Mouse (Mus musculus): ENCODE results near the gene Tapbp. TPM values are rescaled to one million over a fixed set of nuclear protein-coding genes. Genes with fewer than 3 reads are reported as not detected.
A peak's percentile ranks its signal among the peaks of the same experiment; 100 is the strongest.

The Tapbp gene
- polyA plus RNA-seq, 1 experiment from 2014 or later: 155 TPM

DNA sequence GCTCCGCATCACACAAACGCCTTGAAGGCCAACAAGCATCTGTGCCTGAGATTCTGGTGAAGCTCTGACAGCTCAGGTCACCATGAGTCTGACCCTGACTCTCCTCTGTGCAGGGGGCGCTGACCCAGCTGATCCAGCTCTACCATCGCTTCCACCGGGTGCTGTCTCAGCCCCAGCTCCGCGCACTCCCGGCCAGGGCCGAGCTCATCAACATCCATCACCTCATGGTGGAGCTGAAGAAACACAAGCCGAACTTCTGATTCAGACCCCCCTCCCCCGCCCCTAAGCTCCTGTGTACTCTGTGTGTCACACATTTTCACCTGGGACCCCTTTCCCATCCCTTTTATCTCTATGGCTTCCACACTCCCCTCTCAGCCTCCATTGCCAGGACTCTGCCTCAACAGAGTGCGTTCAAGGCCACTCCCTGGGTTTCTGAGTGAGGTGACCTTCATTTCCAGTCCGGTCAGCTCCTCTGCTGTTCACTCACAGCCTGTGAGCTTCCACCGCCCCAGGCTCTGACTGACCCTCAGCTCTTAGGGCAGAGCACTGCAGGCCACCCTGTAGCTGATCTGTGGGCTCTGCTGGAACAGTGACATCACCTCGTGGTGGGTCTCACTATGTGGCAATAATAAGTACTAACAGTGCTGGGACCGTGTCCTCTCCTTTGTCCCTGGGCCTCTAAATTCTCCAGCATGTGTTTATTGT, 50.3 kb downstream of the Tapbp start:
- TF ChIP-seq CTCF (IDR thresholded peaks at IDR 0.05): no peak
- CTCF ChIA-PET: interaction anchor here (0.9 to 1.1 kb wide), 3 partner anchors 8 to 26 kb away, joined by 3 to 4 read pairs (median 4); no protein-coding TSS in a partner anchor
- in situ Hi-C loops (cut with MboI; ENCODE audit: low pct_unique_long_range_greater_than_20kb): loop anchor here (5.0 to 10.0 kb wide), 2 partner anchors 36 to 1339 kb away; partner anchors contain the start of gene H2-K1
- POLR2A ChIA-PET: no interaction called here
- no peaks in the 10 kb centered on the region for H3K27me3 ChIP-seq
- DNase-seq (ENCODE audit: low read depth, low spot score): no peak
- ATAC-seq: no peak

DNA sequence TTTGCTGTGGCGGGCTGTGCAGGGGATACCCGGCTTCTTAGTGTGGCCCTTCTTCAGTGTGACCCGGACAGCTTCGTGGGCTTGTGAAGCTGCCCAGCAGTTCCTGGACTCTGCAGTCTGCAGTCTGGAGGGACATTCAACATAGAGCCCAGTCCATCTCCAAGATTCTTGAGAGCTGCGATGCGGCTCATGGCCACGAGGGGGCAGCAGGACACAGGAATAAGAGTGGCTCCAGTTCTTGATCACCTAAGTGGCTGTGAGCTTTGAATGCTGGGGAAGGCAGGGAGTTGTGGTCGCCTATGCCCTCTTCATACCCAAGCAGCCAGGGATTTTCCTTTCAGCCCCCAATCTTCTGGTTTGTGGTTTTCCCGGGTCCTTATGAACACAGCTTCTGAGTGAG, 52.8 kb downstream of the Tapbp start:
- POLR2A ChIA-PET: no interaction called here
- no peaks in the 10 kb centered on the region for H3K27me3 ChIP-seq
- DNase-seq (ENCODE audit: low read depth, low spot score) (no peak), ATAC-seq (peak; percentile 72)
- in situ Hi-C loops (cut with MboI; ENCODE audit: low pct_unique_long_range_greater_than_20kb): loop anchor here (5.0 to 10.0 kb wide), 2 partner anchors 34 to 1336 kb away; partner anchors contain the start of gene H2-K1
- CTCF ChIA-PET: interaction anchor here (0.6 to 3.2 kb wide), 5 partner anchors 10 to 35 kb away, joined by 3 to 37 read pairs (median 4); no protein-coding TSS in a partner anchor
- TF ChIP-seq CTCF (IDR thresholded peaks at IDR 0.05): no peak

DNA sequence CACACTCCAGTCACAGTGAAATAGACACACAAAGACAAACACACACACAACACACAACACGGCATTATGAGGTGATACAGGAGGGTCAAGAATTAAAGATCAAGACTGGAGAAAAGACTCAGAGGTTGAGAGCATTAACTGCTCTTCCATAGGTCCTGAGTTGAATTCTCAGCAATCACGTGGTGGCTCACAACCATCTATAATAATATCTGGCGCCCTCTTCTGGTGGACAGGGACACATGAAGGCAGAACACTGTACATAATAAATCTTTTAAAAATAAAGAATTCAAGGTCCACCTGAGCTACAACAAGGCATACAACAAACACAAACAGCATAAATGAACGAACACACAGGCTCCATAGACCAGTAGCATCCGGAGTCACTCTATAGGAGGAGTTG, 53.2 kb downstream of the Tapbp start:
- TF ChIP-seq CTCF (IDR thresholded peaks at IDR 0.05): peak; percentile 55
- ChIA-PET CTCF (interaction anchor here (1.2 to 3.2 kb wide), 4 partner anchors 12 to 35 kb away, joined by 3 to 37 read pairs (median 6); no protein-coding TSS in a partner anchor), POLR2A (no interaction called here)
- no peaks in the 10 kb centered on the region for H3K27me3 ChIP-seq
- DNase-seq (ENCODE audit: low read depth, low spot score) (no peak), ATAC-seq (peak; percentile 36)
- in situ Hi-C loops (cut with MboI; ENCODE audit: low pct_unique_long_range_greater_than_20kb): loop anchor here (5.0 to 10.0 kb wide), 2 partner anchors 33 to 1336 kb away; partner anchors contain the start of gene H2-K1

DNA sequence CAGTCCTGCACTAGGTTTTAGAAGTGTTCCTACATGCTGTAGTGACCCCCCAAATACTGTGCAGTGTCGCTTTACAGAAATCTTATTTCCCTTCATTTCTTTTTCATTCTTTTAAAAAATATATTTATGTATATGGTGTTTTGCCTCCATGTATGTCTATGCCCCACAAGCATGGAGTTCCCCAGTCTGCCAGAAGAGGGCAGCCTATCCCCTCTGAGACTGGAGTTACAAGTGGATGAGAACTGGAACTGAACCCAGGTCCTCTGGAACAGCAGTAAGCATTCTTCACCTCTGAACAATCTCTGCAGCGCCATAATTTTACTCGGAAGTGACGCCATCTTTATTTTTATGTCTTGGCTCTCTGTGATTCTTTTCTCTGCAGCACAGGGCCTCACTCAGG, 53.7 kb downstream of the Tapbp start:
- POLR2A ChIA-PET: no interaction called here
- ATAC-seq: no peak

DNA sequence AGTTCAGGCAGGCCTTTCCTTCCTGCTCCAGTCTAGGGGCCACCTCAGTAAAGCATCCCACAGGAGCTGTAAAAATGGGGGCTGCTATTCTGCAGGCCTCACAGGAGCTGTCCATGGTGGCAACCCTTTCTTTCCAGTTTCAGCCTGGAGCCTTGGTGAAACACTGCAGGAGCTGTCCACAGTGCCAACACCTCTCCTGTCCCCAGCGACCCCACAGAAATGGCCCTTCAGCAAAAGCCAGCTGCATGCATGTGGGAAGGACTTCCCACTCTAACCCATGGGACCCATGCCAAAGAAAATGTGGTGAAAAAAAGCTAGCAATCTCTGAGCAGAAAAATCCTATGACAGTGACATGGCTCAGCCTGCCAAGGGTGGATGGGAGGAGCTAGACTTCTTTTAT, 57.0 kb downstream of the Tapbp start:
- CTCF ChIA-PET: interaction anchor here (0.9 to 2.6 kb wide), 5 partner anchors 8 to 82 kb away, joined by 3 to 15 read pairs (median 3); no protein-coding TSS in a partner anchor
- no peak for TF ChIP-seq CTCF (IDR thresholded peaks at IDR 0.05)
- in situ Hi-C loops (cut with MboI; ENCODE audit: low pct_unique_long_range_greater_than_20kb): loop anchor here (5.0 kb wide), 1 partner anchor 1300 kb away; no protein-coding TSS in a partner anchor
- no peak for DNase-seq (ENCODE audit: low read depth, low spot score)
- peaks cover 2% of the 10 kb centered on the region for H3K27me3 ChIP-seq
- ATAC-seq: no peak
- POLR2A ChIA-PET: interaction anchor here (1.1 to 1.2 kb wide), 2 partner anchors 16 to 31 kb away, joined by 3 read pairs; partner anchors contain the start of gene Rps18

More for the DNA sequence above, 53.7 kb downstream of the Tapbp start:
- H3K27me3 ChIP-seq: no peaks in the 10 kb centered on the region
- no peak for TF ChIP-seq CTCF (IDR thresholded peaks at IDR 0.05)
- no peak for DNase-seq (ENCODE audit: low read depth, low spot score)
- in situ Hi-C loops (cut with MboI; ENCODE audit: low pct_unique_long_range_greater_than_20kb): loop anchor here (5.0 to 10.0 kb wide), 2 partner anchors 33 to 1335 kb away; partner anchors contain the start of gene H2-K1
- CTCF ChIA-PET: interaction anchor here (1.2 to 3.2 kb wide), 4 partner anchors 13 to 34 kb away, joined by 3 to 37 read pairs (median 6); no protein-coding TSS in a partner anchor

DNA sequence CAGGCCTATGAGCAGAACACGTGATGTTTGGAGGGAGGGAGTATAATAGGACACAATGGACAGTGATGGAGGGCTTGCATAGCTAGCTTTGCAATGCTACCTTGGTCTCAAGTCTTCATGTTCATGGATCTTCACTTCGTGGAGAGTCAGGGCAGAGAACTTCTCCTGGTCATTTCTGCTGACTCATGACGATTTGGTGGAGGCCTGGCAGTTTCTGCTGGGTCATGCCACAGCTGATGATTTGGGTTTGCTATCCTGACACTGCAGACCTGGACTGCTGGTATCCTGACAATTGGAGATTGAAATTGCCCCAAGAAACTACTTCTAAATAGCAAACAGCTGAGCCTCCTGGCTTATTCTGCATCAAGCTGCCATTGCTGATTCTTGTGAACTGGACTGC, 57.9 kb downstream of the Tapbp start:
- TF ChIP-seq CTCF (IDR thresholded peaks at IDR 0.05): no peak
- no peak for ATAC-seq
- DNase-seq (ENCODE audit: low read depth, low spot score): no peak
- POLR2A ChIA-PET: interaction anchor here (1.1 kb wide), 1 partner anchor 30 kb away, joined by 3 read pairs; no protein-coding TSS in a partner anchor
- in situ Hi-C loops (cut with MboI; ENCODE audit: low pct_unique_long_range_greater_than_20kb): loop anchor here (5.0 kb wide), 1 partner anchor 1299 kb away; no protein-coding TSS in a partner anchor
- peaks cover 9% of the 10 kb centered on the region for H3K27me3 ChIP-seq
- CTCF ChIA-PET: interaction anchor here (1.1 to 2.6 kb wide), 3 partner anchors 9 to 35 kb away, joined by 3 to 15 read pairs (median 7); no protein-coding TSS in a partner anchor

DNA sequence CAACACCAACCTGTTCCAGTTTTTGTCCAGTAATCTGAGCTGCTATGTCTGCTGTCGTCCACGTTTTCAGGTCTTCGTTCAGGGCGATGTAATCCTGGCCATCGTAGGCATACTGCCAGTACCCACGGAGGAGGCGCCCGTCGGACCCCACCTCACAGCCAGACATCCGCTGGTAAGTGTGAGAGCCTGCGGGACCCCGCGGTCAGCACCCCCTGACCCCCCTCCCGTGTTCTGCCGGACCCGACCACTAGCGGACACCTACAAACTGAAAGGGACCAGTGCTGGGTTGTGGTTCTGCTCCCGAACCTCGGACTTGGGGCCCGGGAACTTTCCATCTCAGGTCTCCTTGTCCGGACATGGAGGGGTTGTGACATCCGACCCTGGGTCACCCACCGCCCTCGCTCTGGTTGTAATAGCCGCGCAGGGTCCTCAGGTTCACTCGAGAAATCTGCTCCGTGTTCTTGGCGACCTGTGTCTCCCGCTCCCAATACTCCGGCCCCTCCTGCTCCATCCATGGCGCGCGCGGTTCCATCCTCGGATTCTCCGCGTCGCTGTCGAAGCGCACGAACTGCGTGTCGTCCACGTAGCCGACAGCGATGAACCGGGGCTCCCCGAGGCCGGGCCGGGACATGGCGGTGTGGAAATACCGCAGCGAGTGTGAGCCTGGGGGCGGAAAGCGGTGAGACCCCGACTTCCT, 62.3 kb downstream of the Tapbp start:
- no peak for TF ChIP-seq CTCF (IDR thresholded peaks at IDR 0.05)
- ChIA-PET POLR2A (no interaction called here), CTCF (interaction anchor here (1.0 kb wide), 1 partner anchor 14 kb away, joined by 3 read pairs; no protein-coding TSS in a partner anchor)
- no peak for ATAC-seq
- DNase-seq (ENCODE audit: low read depth, low spot score): no peak
- H3K27me3 ChIP-seq: peaks cover 9% of the 10 kb centered on the region
- in situ Hi-C loops (cut with MboI; ENCODE audit: low pct_unique_long_range_greater_than_20kb): no loop called here

DNA sequence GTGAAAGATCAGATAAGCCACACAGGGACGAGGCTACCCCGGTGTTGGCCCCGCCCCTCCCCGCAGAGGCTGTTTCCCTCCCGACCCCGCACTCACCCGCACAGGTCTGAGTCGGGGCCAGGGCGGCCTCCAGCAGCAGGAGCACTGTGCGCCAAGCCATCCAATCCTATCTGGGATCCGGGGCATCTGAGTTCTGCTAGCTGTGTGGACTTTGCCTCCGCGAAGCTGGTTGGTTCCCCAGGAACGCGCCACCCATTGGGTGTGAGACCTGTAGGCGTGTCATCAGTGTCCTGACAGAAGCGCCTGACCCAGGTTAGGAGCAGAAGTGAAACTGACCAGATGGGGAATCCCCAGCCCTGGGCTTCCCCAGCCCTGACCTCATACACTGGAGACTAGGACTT, 62.9 kb downstream of the Tapbp start:
- CTCF ChIA-PET: interaction anchor here (1.0 kb wide), 1 partner anchor 14 kb away, joined by 3 read pairs; no protein-coding TSS in a partner anchor
- in situ Hi-C loops (cut with MboI; ENCODE audit: low pct_unique_long_range_greater_than_20kb): no loop called here
- peak; percentile 69 for ATAC-seq
- no peak for DNase-seq (ENCODE audit: low read depth, low spot score)
- POLR2A ChIA-PET: no interaction called here
- peaks cover 10% of the 10 kb centered on the region for H3K27me3 ChIP-seq
- TF ChIP-seq CTCF (IDR thresholded peaks at IDR 0.05): no peak

Other genes with a start within 250 kb of the Tapbp start
- 248 TPM for gene Hnrnpm, start 229.0 kb upstream of the Tapbp start, polyA plus RNA-seq (2021)
- gene March2, start 197.2 kb upstream of the Tapbp start, polyA plus RNA-seq (2021): 77.2 TPM
- gene Rab11b, start 155.4 kb upstream of the Tapbp start, polyA plus RNA-seq (2021): 222 TPM
- 1.8 TPM for gene Angptl4, start 134.1 kb upstream of the Tapbp start, polyA plus RNA-seq (2021)
- gene Kank3, start 105.4 kb upstream of the Tapbp start, polyA plus RNA-seq (2021): 4.1 TPM
- 1,207 TPM for gene Rps28, start 91.3 kb upstream of the Tapbp start, polyA plus RNA-seq (2021)
- 361 TPM for gene Ndufa7, start 91.3 kb upstream of the Tapbp start, polyA plus RNA-seq (2021)
- 43.1 TPM for gene Cd320, start 72.8 kb upstream of the Tapbp start, polyA plus RNA-seq (2021)
- gene Gm7029, start 42.1 kb upstream of the Tapbp start, polyA plus RNA-seq (2021): not detected
- gene Kifc1, start 25.2 kb upstream of the Tapbp start, polyA plus RNA-seq (2021): 54.0 TPM
- gene Platr17, start 10.8 kb upstream of the Tapbp start, polyA plus RNA-seq (2021): not detected
- 37.4 TPM for gene Daxx, start 6.5 kb upstream of the Tapbp start, polyA plus RNA-seq (2021)
- 30.7 TPM for gene Zbtb22, start within 50 bp of the Tapbp start, polyA plus RNA-seq (2021)
- 59.6 TPM for gene Rgl2, start 13.6 kb downstream of the Tapbp start, polyA plus RNA-seq (2021)
- 115 TPM for gene Pfdn6, start 24.4 kb downstream of the Tapbp start, polyA plus RNA-seq (2021)
- 35.8 TPM for gene Wdr46, start 24.8 kb downstream of the Tapbp start, polyA plus RNA-seq (2021)
- gene B3galt4, start 35.6 kb downstream of the Tapbp start, polyA plus RNA-seq (2021): 2.8 TPM
- 56.9 TPM for gene Vps52, start 39.9 kb downstream of the Tapbp start, polyA plus RNA-seq (2021)
- 1,854 TPM for gene Rps18, start 40.1 kb downstream of the Tapbp start, polyA plus RNA-seq (2021)
- 79.5 TPM for gene H2-K1, start 84.4 kb downstream of the Tapbp start, polyA plus RNA-seq (2021)
- gene Ring1, start 108.8 kb downstream of the Tapbp start, polyA plus RNA-seq (2021): 31.1 TPM
- 49.3 TPM for gene H2-Ke6, start 112.2 kb downstream of the Tapbp start, polyA plus RNA-seq (2021)
- 189 TPM for gene Slc39a7, start 115.8 kb downstream of the Tapbp start, polyA plus RNA-seq (2021)
- 57.1 TPM for gene Rxrb, start 115.9 kb downstream of the Tapbp start, polyA plus RNA-seq (2021)
- 0.60 TPM for gene Col11a2, start 123.5 kb downstream of the Tapbp start, polyA plus RNA-seq (2021)
- not detected for gene H2-Oa, start 176.4 kb downstream of the Tapbp start, polyA plus RNA-seq (2021)
- gene H2-DMa, start 203.6 kb downstream of the Tapbp start, polyA plus RNA-seq (2021): 17.1 TPM
- 239 TPM for gene Brd2, start 206.7 kb downstream of the Tapbp start, polyA plus RNA-seq (2021)
- gene H2-DMb2, start 227.4 kb downstream of the Tapbp start, polyA plus RNA-seq (2021): 8.2 TPM
- gene H2-DMb1, start 237.2 kb downstream of the Tapbp start, polyA plus RNA-seq (2021): 36.6 TPM